Mouse (Mus musculus) small intestine, adult 2 months (tissue): ENCODE results near the gene Unc119b.

Experiments
- CTCF ChIP-seq: fragments of 200-500 bp; IDR thresholded peaks from 2 replicates; pipeline ENCODE4 v1.5.1; 2012; ENCODE audit warnings: low read depth, mild to moderate bottlenecking, control low read depth, inconsistent platforms, low read length, moderate library complexity, mixed read lengths; ENCODE audit not compliant: insufficient replicate concordance, insufficient read length; ENCODE audit errors: extremely low read depth
- POLR2A ChIP-seq: fragments of 200-500 bp; IDR thresholded peaks from 2 replicates; pipeline ENCODE4 v1.6.1; 2012; ENCODE audit warnings: low read depth, mild to moderate bottlenecking, control low read depth, inconsistent platforms, low read length, moderate library complexity

DNA sequence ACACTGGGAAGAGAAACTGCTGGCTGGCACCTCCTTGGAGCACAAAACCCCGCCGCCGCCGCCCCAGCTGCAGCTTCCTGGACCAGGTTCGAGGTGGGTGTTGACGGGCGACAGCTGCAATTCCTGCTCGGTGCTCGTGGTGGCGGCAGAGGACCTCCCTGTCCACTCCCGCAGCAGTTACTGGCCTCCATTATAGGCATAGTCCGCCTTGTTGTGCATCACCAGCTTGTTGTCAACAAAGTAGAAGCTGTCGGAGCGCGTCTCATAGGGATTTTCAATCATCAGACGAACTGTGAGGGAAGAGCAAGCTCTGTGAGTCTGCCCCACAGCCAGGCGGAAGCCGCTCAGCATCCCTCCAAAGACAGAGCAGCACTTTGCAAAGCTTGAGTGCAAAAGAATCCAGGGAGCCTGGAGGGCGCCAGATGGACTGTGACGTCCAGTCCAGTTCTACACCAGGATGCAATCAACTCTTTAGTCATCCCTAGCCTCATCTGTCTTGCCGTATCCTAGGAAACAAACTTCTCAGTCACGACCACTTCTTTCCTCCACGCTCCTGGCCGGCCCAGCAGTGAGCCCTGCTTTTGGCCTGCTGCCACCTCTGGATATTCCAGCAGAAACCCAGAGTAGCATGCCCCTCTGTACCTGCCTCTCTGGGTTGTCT is 9.4 kb downstream of the Unc119b start:
- TF ChIP-seq CTCF: peak; percentile 84
- no peak for TF ChIP-seq POLR2A
